Mouse (Mus musculus) 3134 (cell line): Measurements from ENCODE around the gene Ispd.

ENCODE experiments used
- DNase-seq: peaks from one replicate; pipeline ENCODE4 v3.0.0-alpha.2; 2011; ENCODE audit warnings: low spot score; ENCODE audit not compliant: insufficient read length; ENCODE audit errors: extremely low read depth

Ispd gene

GRCm38 (mm10) chr12:36549474-36549873 is 168.2 kb downstream of the Ispd start:
- DNase-seq, result no peak

GRCm38 (mm10) chr12:36554697-36555096 is 173.4 kb downstream of the Ispd start:
- no peak for DNase-seq

- no peak for DNase-seq
Measured at GRCm38 (mm10) chr12:36564146-36564545, 182.9 kb downstream of the Ispd start.

GRCm38 (mm10) chr12:36566974-36567373 is 185.7 kb downstream of the Ispd start:
- DNase-seq, result no peak

- no peak for DNase-seq
Measured at GRCm38 (mm10) chr12:36570414-36571095, 189.3 kb downstream of the Ispd start.

GRCm38 (mm10) chr12:36584828-36585227 is 203.6 kb downstream of the Ispd start:
- DNase-seq, result no peak

GRCm38 (mm10) chr12:36597539-36598250 is 216.4 kb downstream of the Ispd start:
- DNase-seq, result no peak

- DNase-seq, result no peak
Measured at GRCm38 (mm10) chr12:36621960-36622736, 240.9 kb downstream of the Ispd start.

GRCm38 (mm10) chr12:36627204-36627603 is 246.0 kb downstream of the Ispd start:
- no peak for DNase-seq

GRCm38 (mm10) chr12:36632427-36632826 is 251.2 kb downstream of the Ispd start:
- DNase-seq, result no peak

GRCm38 (mm10) chr12:36647514-36647913 is 266.3 kb downstream of the Ispd start:
- DNase-seq, result no peak

GRCm38 (mm10) chr12:36662496-36662895 is 281.2 kb downstream of the Ispd start:
- DNase-seq, result no peak

- DNase-seq, result no peak
Measured at GRCm38 (mm10) chr12:36664783-36665182, 283.5 kb downstream of the Ispd start.

- DNase-seq, result no peak
Measured at GRCm38 (mm10) chr12:36666771-36667170, 285.5 kb downstream of the Ispd start.

- DNase-seq, result no peak
Measured at GRCm38 (mm10) chr12:36670164-36670908, 289.1 kb downstream of the Ispd start.

- no peak for DNase-seq
Measured at GRCm38 (mm10) chr12:36670915-36671579, 289.8 kb downstream of the Ispd start.

- no peak for DNase-seq
Measured at GRCm38 (mm10) chr12:36674481-36674880, 293.2 kb downstream of the Ispd start.

- no peak for DNase-seq
Measured at GRCm38 (mm10) chr12:36678220-36678619, 297.0 kb downstream of the Ispd start.

GRCm38 (mm10) chr12:36680883-36681505 is 299.7 kb downstream of the Ispd start:
- DNase-seq, result no peak

- no peak for DNase-seq
Measured at GRCm38 (mm10) chr12:36681779-36682178, 300.5 kb downstream of the Ispd start.
